Mouse (Mus musculus) heart, postnatal 0 days (tissue): ENCODE data around the gene Rgs6.

ENCODE experiments used
- CTCF ChIP-seq: IDR thresholded peaks from 2 replicates; pipeline ENCODE4 v1.5.1; 2016; ENCODE audit warnings: antibody characterized with exemption, control low read depth, low read depth
- EP300 ChIP-seq: IDR thresholded peaks from 2 replicates; pipeline ENCODE4 v1.6.1; 2016; ENCODE audit warnings: antibody characterized with exemption, low read depth

- TF ChIP-seq EP300 (no peak), CTCF (no peak)
These were observed 61.9 kb downstream of the Rgs6 start for GRCm38 (mm10) chr12:82649991-82650390.
